Mouse (Mus musculus) kidney, postnatal 0 days (tissue): ENCODE measurements around the gene Mgmt. TPM values are rescaled to one million over a fixed set of nuclear protein-coding genes. Genes with fewer than 3 reads are reported as not detected.

Experiments used
- ATAC-seq: fragments of 200-750 bp; cut with Nextera tagmentation; replicated peaks from 2 replicates; pipeline ENCODE4 v1.8.0; 2017; ENCODE audit warnings: low read depth, moderate number of reproducible peaks, moderate TSS enrichment, moderate library complexity; ENCODE audit not compliant: low FRiP score
- DNase-seq: peaks from one replicate; pipeline ENCODE4 v3.0.0-alpha.2; 2016; ENCODE audit warnings: low spot score
- H3K27ac ChIP-seq: fragments of 300-500 bp; sonication (generic); 2 replicates; pipeline ENCODE4 v1.5.1; 2014; ENCODE audit warnings: mild to moderate bottlenecking
- H3K27me3 ChIP-seq: fragments of 300-500 bp; sonication (generic); 2 replicates; pipeline ENCODE4 v1.6.1; 2014; ENCODE audit warnings: low read length, mixed read lengths; ENCODE audit not compliant: insufficient read depth
- H3K36me3 ChIP-seq: fragments of 300-500 bp; sonication (generic); 2 replicates; pipeline ENCODE4 v1.6.1; 2014; ENCODE audit warnings: low read length, mixed read lengths; ENCODE audit not compliant: insufficient read depth
- H3K4me1 ChIP-seq: fragments of 300-500 bp; sonication (generic); replicated peaks from 2 replicates; pipeline ENCODE4 v1.6.1; 2014; ENCODE audit warnings: antibody characterized with exemption, low read length, mixed read lengths; ENCODE audit not compliant: insufficient read depth
- H3K4me2 ChIP-seq: fragments of 300-500 bp; sonication (generic); 2 replicates; pipeline ENCODE4 v1.6.1; 2014; ENCODE audit warnings: mild to moderate bottlenecking, low read length, moderate library complexity, mixed read lengths
- H3K4me3 ChIP-seq: fragments of 300-500 bp; sonication (generic); replicated peaks from 2 replicates; pipeline ENCODE4 v1.5.1; 2014; ENCODE audit warnings: low read depth, low read length
- H3K9ac ChIP-seq: fragments of 300-500 bp; sonication (generic); 2 replicates; pipeline ENCODE4 v1.6.1; 2014; ENCODE audit warnings: low read depth, low read length
- H3K9me3 ChIP-seq: fragments of 300-500 bp; sonication (generic); replicated peaks from 2 replicates; pipeline ENCODE4 v1.6.1; 2016; ENCODE audit warnings: low read length, inconsistent platforms, mixed read lengths
- CTCF ChIP-seq: IDR thresholded peaks from 2 replicates; pipeline ENCODE4 v1.5.1; 2016; ENCODE audit warnings: antibody characterized with exemption, low read depth, mild to moderate bottlenecking, moderate library complexity
- WGBS: fragments of 180-500 bp; shearing (Covaris S2); extraction: QIAGEN DNeasy Blood & Tissue Kit; methylation state at CpG from one replicate; pipeline ENCODE4 v1.1.7; 2014; 5-methylcytosine and 5-hydroxymethylcytosine counted together
- polyA plus RNA-seq: library from polyadenylated mRNA; unstranded; fragments of >200 nt; fragmentation: Nextera tagmentation; extraction: Ambion mirVana; gene quantifications from 2 replicates; pipeline ENCODE4 v1.2.1, GENCODE M21; 2015

Mgmt gene
- polyA plus RNA-seq, 1 experiment from 2014 or later, result 5.7 TPM

- ATAC-seq, result peak; percentile 88
- Histone ChIP-seq H3K27ac (0 out of 2 replicates have a peak overlapping the region, but pooled peaks have one; percentile 8), H3K9ac (no peak overlapping the region), H3K9me3 (no peaks in the 10 kb centered on the region), H3K27me3 (no peaks in the 10 kb centered on the region), H3K36me3 (no peaks in the 10 kb centered on the region), H3K4me2 (no peak overlapping the region), H3K4me3 (no peak overlapping the region), H3K4me1 (peaks cover 9% of the 10 kb centered on the region; the same call in 1 of the 2 replicates)
- DNase-seq, result peak; percentile 77
- 38% methylated on average over 8 of the region's 8 CpGs for WGBS
- no peak for TF ChIP-seq CTCF
These were observed 153.9 kb downstream of the Mgmt start for GRCm38 (mm10) chr7:137048086-137048922.

- Histone ChIP-seq H3K27ac (no peak overlapping the region), H3K4me3 (no peak overlapping the region), H3K9me3 (no peaks in the 10 kb centered on the region), H3K4me1 (no peaks in the 10 kb centered on the region), H3K36me3 (no peaks in the 10 kb centered on the region), H3K9ac (no peak overlapping the region), H3K27me3 (no peaks in the 10 kb centered on the region), H3K4me2 (no peak overlapping the region)
- ATAC-seq, result no peak
- DNase-seq, result no peak
- 77% methylated on average over 5 of the region's 5 CpGs for WGBS
- peak; percentile 21; the same call in 1 of the 2 replicates for TF ChIP-seq CTCF
These were observed 159.9 kb downstream of the Mgmt start for GRCm38 (mm10) chr7:137054343-137054742.

- H3K27me3 ChIP-seq, result no peaks in the 10 kb centered on the region
- H3K36me3 ChIP-seq, result no peaks in the 10 kb centered on the region
- H3K9ac ChIP-seq, result no peak overlapping the region
- no peak for DNase-seq
- ATAC-seq, result no peak
- no peaks in the 10 kb centered on the region for H3K9me3 ChIP-seq
- no peak overlapping the region for H3K27ac ChIP-seq
- H3K4me3 ChIP-seq, result no peak overlapping the region
- no peak overlapping the region for H3K4me2 ChIP-seq
- peak; percentile 28; the same call in 1 of the 2 replicates for TF ChIP-seq CTCF
- WGBS, result 44% methylated on average over 5 of the region's 5 CpGs
- no peaks in the 10 kb centered on the region for H3K4me1 ChIP-seq
These were observed 161.7 kb downstream of the Mgmt start for GRCm38 (mm10) chr7:137056126-137056525.

DNA sequence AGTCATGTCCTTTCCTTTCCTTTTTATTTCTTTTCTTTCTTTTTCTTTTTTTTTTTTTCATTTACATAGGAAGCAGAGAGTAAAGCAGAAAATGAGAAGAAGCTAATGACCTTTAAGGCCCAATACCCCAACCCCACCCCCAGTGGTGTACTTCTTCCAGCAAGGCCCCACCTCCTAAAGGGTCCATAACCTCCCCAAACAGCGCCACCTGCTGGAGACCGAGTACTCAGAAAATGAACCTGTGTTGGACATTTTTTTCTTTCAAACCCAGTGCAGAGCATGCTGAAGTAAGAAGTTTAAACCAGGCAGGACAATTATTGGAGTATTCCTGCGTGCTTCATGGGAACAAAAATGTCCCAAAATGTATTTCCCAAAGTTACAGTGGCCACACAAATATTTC lies 166.1 kb downstream of the Mgmt start:
- Histone ChIP-seq H3K27me3 (no peaks in the 10 kb centered on the region), H3K4me2 (no peak overlapping the region), H3K27ac (no peak overlapping the region), H3K4me3 (no peak overlapping the region), H3K9me3 (no peaks in the 10 kb centered on the region), H3K9ac (no peak overlapping the region), H3K4me1 (no peaks in the 10 kb centered on the region), H3K36me3 (no peaks in the 10 kb centered on the region)
- WGBS, result 47% methylated on average over 3 of the region's 3 CpGs
- TF ChIP-seq CTCF, result peak; percentile 52
- DNase-seq (no peak), ATAC-seq (no peak)

DNA sequence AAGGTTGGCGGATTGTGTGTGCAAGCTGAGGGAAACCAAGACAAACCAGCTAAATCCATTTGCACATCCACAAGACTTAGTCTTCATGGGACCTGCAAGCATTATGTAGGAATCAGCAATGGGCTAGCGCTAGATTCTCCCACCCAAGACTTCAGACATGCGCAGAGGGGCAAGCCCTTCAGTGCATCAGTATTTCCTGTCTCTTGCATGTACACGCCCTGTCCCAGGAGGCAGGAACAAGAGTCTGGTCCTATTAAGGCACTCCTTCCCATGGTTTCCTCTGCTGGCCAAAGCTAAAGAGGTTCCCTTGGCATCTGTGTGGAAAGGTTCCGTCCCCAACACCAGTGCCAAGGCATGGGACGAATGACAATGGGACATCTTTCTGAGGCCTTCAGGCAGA lies 166.7 kb downstream of the Mgmt start:
- 90% methylated on average over 6 of the region's 6 CpGs for WGBS

GRCm38 (mm10) chr7:137064255-137064654 lies 169.8 kb downstream of the Mgmt start:
- Histone ChIP-seq H3K36me3 (no peaks in the 10 kb centered on the region), H3K9me3 (no peaks in the 10 kb centered on the region), H3K9ac (no peak overlapping the region), H3K4me2 (no peak overlapping the region), H3K4me3 (no peak overlapping the region), H3K4me1 (no peaks in the 10 kb centered on the region), H3K27me3 (no peaks in the 10 kb centered on the region), H3K27ac (no peak overlapping the region)
- DNase-seq (no peak), ATAC-seq (no peak)
- WGBS, result 80% methylated on average over 9 of the region's 9 CpGs
- TF ChIP-seq CTCF, result no peak

More for the DNA sequence above, 166.7 kb downstream of the Mgmt start:
- Histone ChIP-seq H3K4me1 (no peaks in the 10 kb centered on the region), H3K4me2 (no peak overlapping the region), H3K9ac (no peak overlapping the region), H3K4me3 (no peak overlapping the region), H3K27ac (no peak overlapping the region), H3K27me3 (no peaks in the 10 kb centered on the region), H3K9me3 (no peaks in the 10 kb centered on the region), H3K36me3 (no peaks in the 10 kb centered on the region)
- ATAC-seq (no peak), DNase-seq (no peak)
- TF ChIP-seq CTCF, result no peak
